In genomic region chr15:12823455-12824119, GRCm38 (mm10) we compare ENCODE assay signal across 8 mouse cellular contexts. TPM values are rescaled to one million over a fixed set of nuclear protein-coding genes. Genes with fewer than 3 reads are reported as not detected.
DNase-seq lines count a peak whose midpoint lies in the region; ATAC-seq and TF ChIP-seq lines count a peak whose summit lies in the region.

No protein-coding gene starts in this region.

- no peaks in the 10 kb centered on the region for H3K27me3 ChIP-seq in E14TG2a.4 (ENCODE audit: insufficient read depth, low read length)
- no peaks in the 10 kb centered on the region for H3K27me3 ChIP-seq in forebrain, embryonic 15.5 days
- no peaks in the 10 kb centered on the region for H3K27me3 ChIP-seq in liver, postnatal 0 days (ENCODE audit: insufficient read depth, low read length)

- no peak for TF ChIP-seq CTCF in E14TG2a.4 (conservative IDR thresholded peaks at IDR 0.05; ENCODE audit: low read length)
- TF ChIP-seq CTCF in liver, postnatal 0 days (IDR thresholded peaks at IDR 0.05; ENCODE audit: low read depth), result no peak

- H3K4me1 ChIP-seq in E14TG2a.4 (replicated peaks; ENCODE audit: low read depth, low read length), result peaks cover 60% of the 10 kb centered on the region
- peaks cover 30% of the 10 kb centered on the region for H3K4me1 ChIP-seq in forebrain, embryonic 15.5 days
- peaks cover 27% of the 10 kb centered on the region for H3K4me1 ChIP-seq in liver, postnatal 0 days (ENCODE audit: insufficient read depth)

- H3K27ac ChIP-seq in forebrain, embryonic 15.5 days (replicated peaks), result no peak overlapping the region
- peak overlapping the region; percentile 86 for H3K27ac ChIP-seq in liver, postnatal 0 days (ENCODE audit: low read depth)

- no peak for TF ChIP-seq EP300 in liver, postnatal 0 days (IDR thresholded peaks at IDR 0.05; ENCODE audit: low read depth)

- H3K4me3 ChIP-seq in E14TG2a.4 (replicated peaks; ENCODE audit: low read length), result peak overlapping the region; percentile 96
- peak overlapping the region; percentile 79 for H3K4me3 ChIP-seq in forebrain, embryonic 15.5 days
- H3K4me3 ChIP-seq in liver, postnatal 0 days (ENCODE audit: low read depth, low read length), result peak overlapping the region; percentile 95

- DNase-seq in cerebellum, adult 9-10 months, result peak; percentile 17
- DNase-seq in cerebellum, adult 11 months, result no peak
- DNase-seq in liver, postnatal 0 days, result no peak
- DNase-seq in adrenal gland, adult 2 months, result no peak
- DNase-seq in left cerebral cortex, adult 8-10 months (ENCODE audit: low spot score in 2 of 2), result no peak
- DNase-seq in lung, postnatal 36 days, result no peak

- 94% methylated on average over 2 of the region's 2 CpGs for WGBS in forebrain, embryonic 15.5 days
- WGBS in liver, postnatal 0 days (ENCODE audit: insufficient replicate concordance), result 49% methylated on average over 2 of the region's 2 CpGs

- peak overlapping the region; percentile 82 for H3K9ac ChIP-seq in forebrain, embryonic 15.5 days (replicated peaks)
- peak overlapping the region; percentile 95 for H3K9ac ChIP-seq in liver, postnatal 0 days (replicated peaks)

- H3K4me2 ChIP-seq in forebrain, embryonic 15.5 days (replicated peaks), result peak overlapping the region; percentile 56
- H3K4me2 ChIP-seq in liver, postnatal 0 days (ENCODE audit: low read depth, low read length), result peak overlapping the region; percentile 86

- no peaks in the 10 kb centered on the region for H3K9me3 ChIP-seq in E14TG2a.4 (ENCODE audit: low read length)
- H3K9me3 ChIP-seq in forebrain, embryonic 15.5 days, result no peaks in the 10 kb centered on the region
- no peaks in the 10 kb centered on the region for H3K9me3 ChIP-seq in liver, postnatal 0 days (ENCODE audit: low read length)

- peaks cover 77% of the 10 kb centered on the region for H3K36me3 ChIP-seq in E14TG2a.4 (ENCODE audit: insufficient read depth, low read length)
- H3K36me3 ChIP-seq in forebrain, embryonic 15.5 days, result peaks cover 37% of the 10 kb centered on the region
- H3K36me3 ChIP-seq in liver, postnatal 0 days (replicated peaks; ENCODE audit: insufficient read depth, low read length), result peaks cover 34% of the 10 kb centered on the region

- ATAC-seq in forebrain, embryonic 15.5 days (replicated peaks), result no peak
- ATAC-seq in liver, postnatal 0 days, result no peak

RNA-seq across cellular contexts. Expression of gene 6030458C11Rik, which starts 0.9 kb away (rescaled TPM):
- 32.2 and 33.0 TPM in 2 replicates for polyA plus RNA-seq in forebrain, embryonic 15.5 days (2015; fragmentation: Nextera tagmentation; extraction: Ambion mirVana)
- 18.9 and 19.5 TPM in 2 replicates for polyA plus RNA-seq in liver, postnatal 0 days (2015; fragmentation: Nextera tagmentation; extraction: Ambion mirVana)
- 10 to 100 TPM; 11.5 to 13.9 TPM for total RNA-seq in adrenal gland, adult 2 months (2021)
- polyA plus RNA-seq in adrenal gland, adult 2 months (2012; rRNA removed), result 8.8 and 10.8 TPM in 2 replicates
- 10 to 100 TPM; 24.2 to 26.9 (median 25.4) TPM for total RNA-seq in left cerebral cortex, adult 8-10 months (2022)

RNA-seq across cellular contexts. Expression of gene Drosha, which starts 1.0 kb away (rescaled TPM):
- 54.7 and 56.0 TPM in 2 replicates for polyA plus RNA-seq in forebrain, embryonic 15.5 days (2015; fragmentation: Nextera tagmentation; extraction: Ambion mirVana)
- polyA plus RNA-seq in liver, postnatal 0 days (2015; fragmentation: Nextera tagmentation; extraction: Ambion mirVana), result 4.5 and 5.2 TPM in 2 replicates
- total RNA-seq in adrenal gland, adult 2 months (2021), result 10 to 100 TPM; 34.3 to 39.5 TPM
- polyA plus RNA-seq in adrenal gland, adult 2 months (2012; rRNA removed), result 14.0 TPM in 2 replicates
- total RNA-seq in left cerebral cortex, adult 8-10 months (2022), result 10 to 100 TPM; 84.5 to 88.7 (median 86.3) TPM
